Mouse (Mus musculus) liver, postnatal 0 days (tissue): ENCODE data around the gene Kctd12b. TPM values are rescaled to one million over a fixed set of nuclear protein-coding genes. Genes with fewer than 3 reads are reported as not detected.

Source experiments
- ATAC-seq: fragments of 200-750 bp; cut with Nextera tagmentation; 2 replicates; pipeline ENCODE4 v1.8.0; 2017; ENCODE audit warnings: mild to moderate bottlenecking, moderate library complexity
- DNase-seq: peaks from one replicate; pipeline ENCODE4 v3.0.0-alpha.2; 2016
- H3K27ac ChIP-seq: fragments of 300-500 bp; sonication (generic); 2 replicates; pipeline ENCODE4 v1.5.1; 2014; ENCODE audit warnings: antibody characterized with exemption, moderate library complexity, mild to moderate bottlenecking, low read depth
- H3K27me3 ChIP-seq: fragments of 300-500 bp; sonication (generic); 2 replicates; pipeline ENCODE4 v1.6.1; 2014; ENCODE audit warnings: low read length, control low read depth, mixed read lengths; ENCODE audit not compliant: insufficient read depth
- H3K36me3 ChIP-seq: fragments of 300-500 bp; sonication (generic); replicated peaks from 2 replicates; pipeline ENCODE4 v1.6.1; 2014; ENCODE audit warnings: mild to moderate bottlenecking, control low read depth, low read length, moderate library complexity, mixed read lengths; ENCODE audit not compliant: insufficient read depth
- H3K4me1 ChIP-seq: fragments of 300-500 bp; sonication (generic); 2 replicates; pipeline ENCODE4 v1.6.1; 2014; ENCODE audit warnings: antibody characterized with exemption, mild to moderate bottlenecking, control low read depth; ENCODE audit not compliant: insufficient read depth
- H3K4me2 ChIP-seq: fragments of 300-500 bp; sonication (generic); 2 replicates; pipeline ENCODE4 v1.6.1; 2014; ENCODE audit warnings: low read depth, mild to moderate bottlenecking, low read length, moderate library complexity, mixed read lengths
- H3K4me3 ChIP-seq: fragments of 300-500 bp; sonication (generic); 2 replicates; pipeline ENCODE4 v1.5.1; 2014; ENCODE audit warnings: low read depth, low read length
- H3K9ac ChIP-seq: fragments of 300-500 bp; sonication (generic); replicated peaks from 2 replicates; pipeline ENCODE4 v1.6.1; 2014; ENCODE audit warnings: mild to moderate bottlenecking, moderate library complexity
- H3K9me3 ChIP-seq: fragments of 300-500 bp; sonication (generic); 2 replicates; pipeline ENCODE4 v1.6.1; 2016; ENCODE audit warnings: mild to moderate bottlenecking, control low read depth, low read length, mixed read lengths
- CTCF ChIP-seq: sonication (generic); IDR thresholded peaks from 2 replicates; pipeline ENCODE4 v1.5.1; 2016; ENCODE audit warnings: antibody characterized with exemption, low read depth
- EP300 ChIP-seq: IDR thresholded peaks from 2 replicates; pipeline ENCODE4 v1.6.1; 2016; ENCODE audit warnings: antibody characterized with exemption, low read depth, mild to moderate bottlenecking
- WGBS: fragments of 180-500 bp; shearing (Covaris S2); extraction: QIAGEN DNeasy Blood & Tissue Kit; methylation state at CpG from one replicate; pipeline ENCODE4 v1.1.7; 2014; ENCODE audit not compliant: insufficient replicate concordance; 5-methylcytosine and 5-hydroxymethylcytosine counted together
- polyA plus RNA-seq: library from polyadenylated mRNA; unstranded; fragments of >200 nt; fragmentation: Nextera tagmentation; extraction: Ambion mirVana; gene quantifications from 2 replicates; pipeline ENCODE4 v1.2.1, GENCODE M21; 2015

The Kctd12b gene
- 0.85 and 0.89 TPM in 2 replicates for polyA plus RNA-seq

- TF ChIP-seq EP300 (no peak), CTCF (no peak)
- H3K9ac ChIP-seq = no peak within 1 kb of the TSS
- DNase-seq = no peak
These were observed at the start of gene Kctd12b for GRCm38 (mm10) chrX:153695782-153696395. Kctd12b (minus strand) TSS chrX:153696391.

GRCm38 (mm10) chrX:153742493-153742892 is 46.3 kb upstream of the Kctd12b start:
- no peak overlapping the region for H3K9ac ChIP-seq
- no peaks in the 10 kb centered on the region for H3K36me3 ChIP-seq
- H3K4me1 ChIP-seq = no peaks in the 10 kb centered on the region
- no peaks in the 10 kb centered on the region for H3K9me3 ChIP-seq
- H3K4me3 ChIP-seq = no peak overlapping the region
- DNase-seq = no peak
- no peak overlapping the region for H3K27ac ChIP-seq
- ATAC-seq = no peak
- H3K27me3 ChIP-seq = no peaks in the 10 kb centered on the region
- WGBS = 75% methylated on average over 3 of the region's 3 CpGs
- no peak overlapping the region for H3K4me2 ChIP-seq
- TF ChIP-seq CTCF (no peak), EP300 (no peak)

More at GRCm38 (mm10) chrX:153695782-153696395, at the start of gene Kctd12b:
- Histone ChIP-seq H3K4me3 (peak within 1 kb of the TSS; percentile 41), H3K36me3 (no peaks in the 10 kb centered on the region), H3K4me2 (peak within 1 kb of the TSS; percentile 62), H3K4me1 (no peaks in the 10 kb centered on the region), H3K27ac (peak within 1 kb of the TSS; percentile 40), H3K27me3 (no peaks in the 10 kb centered on the region), H3K9me3 (no peaks in the 10 kb centered on the region)
- no peak for ATAC-seq
- whole genome bisulfite sequencing = 26% methylated on average over 11 of the region's 11 CpGs

GRCm38 (mm10) chrX:153735697-153736096 is 39.5 kb upstream of the Kctd12b start:
- Histone ChIP-seq H3K27me3 (no peaks in the 10 kb centered on the region), H3K9ac (no peak overlapping the region), H3K9me3 (no peaks in the 10 kb centered on the region), H3K27ac (no peak overlapping the region), H3K4me1 (no peaks in the 10 kb centered on the region), H3K4me2 (no peak overlapping the region), H3K4me3 (no peak overlapping the region), H3K36me3 (peaks cover 4% of the 10 kb centered on the region; the same call in 1 of the 2 replicates)
- ATAC-seq = no peak
- 75% methylated on average over 4 of the region's 4 CpGs for WGBS
- TF ChIP-seq EP300 (no peak), CTCF (no peak)
- DNase-seq = no peak

- DNase-seq = no peak
- WGBS = 52% methylated on average over 3 of the region's 3 CpGs
These were observed 28.2 kb upstream of the Kctd12b start for GRCm38 (mm10) chrX:153724400-153724799.

GRCm38 (mm10) chrX:153723110-153723916 is 27.1 kb upstream of the Kctd12b start, which contains the start of gene Nbdy:
Nbdy (plus strand) TSS chrX:153723590.
- TF ChIP-seq CTCF (no peak), EP300 (no peak)
- H3K4me2 ChIP-seq = peak within 1 kb of the TSS; percentile 68
- H3K27me3 ChIP-seq = no peaks in the 10 kb centered on the region
- H3K36me3 ChIP-seq = no peaks in the 10 kb centered on the region
- no peak within 1 kb of the TSS for H3K27ac ChIP-seq
- peak; percentile 77 for ATAC-seq
- DNase-seq = peak; percentile 43
- H3K4me3 ChIP-seq = peak within 1 kb of the TSS; percentile 51
- no peaks in the 10 kb centered on the region for H3K9me3 ChIP-seq
- no peaks in the 10 kb centered on the region for H3K4me1 ChIP-seq
- peak within 1 kb of the TSS; percentile 41 for H3K9ac ChIP-seq
- 16% methylated on average over 32 of the region's 32 CpGs for WGBS

More at GRCm38 (mm10) chrX:153724400-153724799, 28.2 kb upstream of the Kctd12b start:
- TF ChIP-seq EP300 (no peak), CTCF (no peak)
- Histone ChIP-seq H3K4me1 (no peaks in the 10 kb centered on the region), H3K9ac (no peak overlapping the region), H3K27me3 (no peaks in the 10 kb centered on the region), H3K36me3 (no peaks in the 10 kb centered on the region), H3K4me3 (peak overlapping the region; percentile 51; the same call in 1 of the 2 replicates), H3K27ac (no peak overlapping the region), H3K9me3 (no peaks in the 10 kb centered on the region), H3K4me2 (peak overlapping the region; percentile 68)
- no peak for ATAC-seq

GRCm38 (mm10) chrX:153719602-153720001 is 23.4 kb upstream of the Kctd12b start:
- DNase-seq (peak; percentile 14), ATAC-seq (no peak)
- no peaks in the 10 kb centered on the region for H3K9me3 ChIP-seq
- TF ChIP-seq EP300 = no peak
- peak; percentile 62 for TF ChIP-seq CTCF
- WGBS = 27% methylated on average over 4 of the region's 4 CpGs
- H3K4me1 ChIP-seq = no peaks in the 10 kb centered on the region
- no peak overlapping the region for H3K9ac ChIP-seq
- H3K36me3 ChIP-seq = no peaks in the 10 kb centered on the region
- no peak overlapping the region for H3K4me3 ChIP-seq
- no peaks in the 10 kb centered on the region for H3K27me3 ChIP-seq
- no peak overlapping the region for H3K4me2 ChIP-seq
- no peak overlapping the region for H3K27ac ChIP-seq
